Mouse (Mus musculus): ENCODE data around the gene Nckap5. TPM values are rescaled to one million over a fixed set of nuclear protein-coding genes. Genes with fewer than 3 reads are reported as not detected.

Gene Nckap5
- total RNA-seq, 1 experiment: 0.18 TPM

DNA sequence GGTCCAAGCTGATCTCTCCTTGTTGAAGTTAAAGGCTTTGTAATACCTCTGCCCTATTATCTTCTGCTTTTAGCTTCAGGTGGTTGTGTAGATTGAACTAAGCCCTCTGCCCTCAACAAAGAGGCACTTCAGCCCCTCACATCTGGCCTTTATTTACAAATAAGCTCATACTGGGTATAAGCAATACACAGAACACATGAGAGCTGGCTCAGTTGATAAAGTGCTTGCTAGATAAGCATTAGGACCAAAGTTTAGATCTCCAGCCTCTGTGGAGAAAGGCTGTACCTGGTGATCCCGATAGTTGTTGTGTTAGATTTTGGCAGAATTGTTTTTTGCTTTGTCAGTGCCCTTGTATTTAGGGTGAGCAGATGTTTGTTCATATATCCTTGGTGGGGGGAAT, 887.3 kb downstream of the Nckap5 start:
- Histone ChIP-seq H3K9ac (ENCODE audit: insufficient read depth, low read depth, low read length, poor library complexity, severe bottlenecking) (no peak overlapping the region), H3K4me1 (ENCODE audit: control insufficient read depth in 2 of 2, insufficient read depth in 2 of 2, low read length in 2 of 2, poor library complexity in 1 of 2) (no peaks in the 10 kb centered on the region), H3K9me3 (ENCODE audit: control insufficient read depth, insufficient read depth, low read depth, low read length) (no peaks in the 10 kb centered on the region), H3K4me3 (ENCODE audit: insufficient read depth in 1 of 2, low read depth in 1 of 2, low read length in 2 of 2, poor library complexity in 1 of 2, severe bottlenecking in 1 of 2) (no peak overlapping the region), H3K27ac (ENCODE audit: insufficient read depth, low read depth, low read length, poor library complexity, severe bottlenecking) (no peak overlapping the region), H3K36me3 (ENCODE audit: control insufficient read depth, insufficient read depth, low read length, poor library complexity, severe bottlenecking) (no peaks in the 10 kb centered on the region)
- in situ Hi-C loops (cut with MboI; ENCODE audit: low sequenced_read_pairs in 2 of 2, unreplicated experiment in 2 of 2): no loop called here
- no peak for DNase-seq (ENCODE audit: low read depth, low spot score)
- TF ChIP-seq HCFC1 (IDR thresholded peaks at IDR 0.05; ENCODE audit: borderline replicate concordance, insufficient read depth, low read length) (no peak), ZNF384 (IDR thresholded peaks at IDR 0.05; ENCODE audit: low read depth, low read length) (no peak), MAFK (IDR thresholded peaks at IDR 0.05; ENCODE audit: insufficient read depth, low read depth, low read length) (no peak), ZC3H11A (IDR thresholded peaks at IDR 0.05; ENCODE audit: borderline replicate concordance, low read depth, low read length) (no peak), CHD2 (IDR thresholded peaks at IDR 0.05; ENCODE audit: low read depth, low read length) (no peak)

DNA sequence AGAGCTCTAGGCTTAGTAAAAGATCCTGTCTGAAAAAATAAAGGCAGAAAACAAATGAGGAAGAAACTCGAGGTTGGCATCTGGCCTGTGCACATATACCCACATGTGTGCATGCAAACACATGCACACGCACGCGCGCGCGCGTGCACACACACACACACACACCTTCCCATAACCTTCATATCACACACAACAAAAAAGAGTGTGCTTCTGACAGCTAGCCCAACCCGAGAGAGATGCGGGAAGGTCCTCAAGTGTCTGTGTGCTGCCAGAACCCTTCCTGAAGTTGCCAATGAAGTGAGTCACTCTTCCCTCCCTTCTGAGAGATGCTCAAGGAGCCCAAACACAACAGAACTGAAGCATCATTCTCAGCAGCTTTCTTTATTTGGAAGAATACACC, 905.1 kb downstream of the Nckap5 start:
- Histone ChIP-seq H3K9me3 (ENCODE audit: control insufficient read depth, insufficient read depth, low read depth, low read length) (no peaks in the 10 kb centered on the region), H3K36me3 (ENCODE audit: control insufficient read depth, insufficient read depth, low read length, poor library complexity, severe bottlenecking) (no peaks in the 10 kb centered on the region), H3K4me3 (ENCODE audit: insufficient read depth in 1 of 2, low read depth in 1 of 2, low read length in 2 of 2, poor library complexity in 1 of 2, severe bottlenecking in 1 of 2) (no peak overlapping the region), H3K9ac (ENCODE audit: insufficient read depth, low read depth, low read length, poor library complexity, severe bottlenecking) (no peak overlapping the region), H3K27ac (ENCODE audit: insufficient read depth, low read depth, low read length, poor library complexity, severe bottlenecking) (no peak overlapping the region), H3K4me1 (ENCODE audit: control insufficient read depth in 2 of 2, insufficient read depth in 2 of 2, low read length in 2 of 2, poor library complexity in 1 of 2) (no peaks in the 10 kb centered on the region)
- DNase-seq (ENCODE audit: low read depth, low spot score): no peak
- TF ChIP-seq HCFC1 (IDR thresholded peaks at IDR 0.05; ENCODE audit: borderline replicate concordance, insufficient read depth, low read length) (no peak), MAFK (IDR thresholded peaks at IDR 0.05; ENCODE audit: insufficient read depth, low read depth, low read length) (no peak), ZC3H11A (IDR thresholded peaks at IDR 0.05; ENCODE audit: borderline replicate concordance, low read depth, low read length) (no peak), ZNF384 (IDR thresholded peaks at IDR 0.05; ENCODE audit: low read depth, low read length) (no peak), CHD2 (IDR thresholded peaks at IDR 0.05; ENCODE audit: low read depth, low read length) (no peak)
- in situ Hi-C loops (cut with MboI; ENCODE audit: low sequenced_read_pairs in 2 of 2, unreplicated experiment in 2 of 2): no loop called here

DNA sequence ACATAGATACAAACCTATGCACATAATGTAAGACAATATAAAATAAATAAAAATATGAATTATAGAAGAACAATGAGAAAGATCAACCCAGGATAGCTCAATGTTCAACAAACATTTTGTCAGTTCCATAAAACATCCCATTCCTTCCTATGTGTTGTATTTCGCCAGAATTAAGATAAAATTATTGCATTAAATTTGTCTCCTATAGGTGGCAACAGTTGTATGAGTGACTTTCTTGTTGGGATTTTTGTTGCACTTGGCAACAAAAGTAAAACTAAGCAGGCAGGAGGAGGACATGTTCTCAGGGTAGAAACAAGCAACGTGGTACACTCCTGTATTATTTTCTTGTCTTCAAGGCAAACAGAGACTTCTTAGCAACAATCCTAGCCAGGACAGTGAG, 907.5 kb downstream of the Nckap5 start:
- no peaks in the 10 kb centered on the region for H3K9me3 ChIP-seq (ENCODE audit: control insufficient read depth, insufficient read depth, low read depth, low read length)
- H3K4me3 ChIP-seq (ENCODE audit: insufficient read depth in 1 of 2, low read depth in 1 of 2, low read length in 2 of 2, poor library complexity in 1 of 2, severe bottlenecking in 1 of 2): no peak overlapping the region
- no peaks in the 10 kb centered on the region for H3K36me3 ChIP-seq (ENCODE audit: control insufficient read depth, insufficient read depth, low read length, poor library complexity, severe bottlenecking)
- TF ChIP-seq CHD2 (IDR thresholded peaks at IDR 0.05; ENCODE audit: low read depth, low read length): no peak
- no peak for TF ChIP-seq HCFC1 (IDR thresholded peaks at IDR 0.05; ENCODE audit: borderline replicate concordance, insufficient read depth, low read length)
- no peak overlapping the region for H3K27ac ChIP-seq (ENCODE audit: insufficient read depth, low read depth, low read length, poor library complexity, severe bottlenecking)
- in situ Hi-C loops (cut with MboI; ENCODE audit: low sequenced_read_pairs in 2 of 2, unreplicated experiment in 2 of 2): no loop called here
- H3K9ac ChIP-seq (ENCODE audit: insufficient read depth, low read depth, low read length, poor library complexity, severe bottlenecking): no peak overlapping the region
- H3K4me1 ChIP-seq (ENCODE audit: control insufficient read depth in 2 of 2, insufficient read depth in 2 of 2, low read length in 2 of 2, poor library complexity in 1 of 2): no peaks in the 10 kb centered on the region
- no peak for DNase-seq (ENCODE audit: low read depth, low spot score)

DNA sequence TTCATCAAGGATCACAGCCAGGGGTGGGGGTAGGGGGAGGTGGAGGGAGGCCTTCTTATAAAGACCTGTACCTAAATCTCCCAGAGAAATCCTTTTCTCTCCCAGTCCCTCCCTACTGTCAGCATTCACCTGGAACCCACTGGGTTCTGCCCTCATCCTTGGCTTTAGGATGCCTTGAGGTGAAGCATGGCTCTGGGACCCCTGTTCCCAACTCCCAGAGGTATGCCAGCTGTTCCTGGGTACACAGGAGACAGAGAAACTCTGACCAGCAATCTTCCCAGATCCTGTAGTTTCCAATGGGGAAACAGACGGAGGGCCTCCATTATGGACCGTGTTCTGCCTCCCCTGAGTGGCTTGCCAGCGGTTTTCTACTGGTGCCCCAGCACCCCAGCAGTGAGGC, 909.9 kb downstream of the Nckap5 start:
- Histone ChIP-seq H3K9ac (ENCODE audit: insufficient read depth, low read depth, low read length, poor library complexity, severe bottlenecking) (no peak overlapping the region), H3K4me1 (ENCODE audit: control insufficient read depth in 2 of 2, insufficient read depth in 2 of 2, low read length in 2 of 2, poor library complexity in 1 of 2) (no peaks in the 10 kb centered on the region), H3K27ac (ENCODE audit: insufficient read depth, low read depth, low read length, poor library complexity, severe bottlenecking) (no peak overlapping the region), H3K36me3 (ENCODE audit: control insufficient read depth, insufficient read depth, low read length, poor library complexity, severe bottlenecking) (no peaks in the 10 kb centered on the region), H3K4me3 (ENCODE audit: insufficient read depth in 1 of 2, low read depth in 1 of 2, low read length in 2 of 2, poor library complexity in 1 of 2, severe bottlenecking in 1 of 2) (no peak overlapping the region), H3K9me3 (ENCODE audit: control insufficient read depth, insufficient read depth, low read depth, low read length) (no peaks in the 10 kb centered on the region)
- TF ChIP-seq ZNF384 (IDR thresholded peaks at IDR 0.05; ENCODE audit: low read depth, low read length) (no peak), HCFC1 (IDR thresholded peaks at IDR 0.05; ENCODE audit: borderline replicate concordance, insufficient read depth, low read length) (no peak), MAFK (IDR thresholded peaks at IDR 0.05; ENCODE audit: insufficient read depth, low read depth, low read length) (no peak), CHD2 (IDR thresholded peaks at IDR 0.05; ENCODE audit: low read depth, low read length) (no peak), ZC3H11A (IDR thresholded peaks at IDR 0.05; ENCODE audit: borderline replicate concordance, low read depth, low read length) (no peak)
- in situ Hi-C loops (cut with MboI; ENCODE audit: low sequenced_read_pairs in 2 of 2, unreplicated experiment in 2 of 2): no loop called here
- DNase-seq (ENCODE audit: low read depth, low spot score): no peak

Data from ES-E14 (cell line).